Mouse (Mus musculus) forebrain, embryonic 14.5 days (tissue): Measurements from ENCODE around the gene Shoc2. TPM values are rescaled to one million over a fixed set of nuclear protein-coding genes. Genes with fewer than 3 reads are reported as not detected.

Source experiments
- ATAC-seq: fragments of 200-750 bp; cut with Nextera tagmentation; 2 replicates; pipeline ENCODE4 v1.8.0; 2017; ENCODE audit warnings: mild to moderate bottlenecking, moderate library complexity
- DNase-seq: peaks from one replicate; pipeline ENCODE4 v3.0.0-alpha.2; 2015; ENCODE audit warnings: low spot score
- H3K27ac ChIP-seq: fragments of 300-500 bp; sonication (generic); 2 replicates; pipeline ENCODE4 v1.5.1; 2014; ENCODE audit warnings: low read depth, mild to moderate bottlenecking, control low read depth, low read length, moderate library complexity
- H3K27me3 ChIP-seq: fragments of 300-500 bp; sonication (generic); replicated peaks from 2 replicates; pipeline ENCODE4 v1.6.1; 2014; ENCODE audit warnings: low read length, control low read depth, mixed read lengths; ENCODE audit not compliant: control insufficient read depth, insufficient read depth
- H3K36me3 ChIP-seq: fragments of 300-500 bp; sonication (generic); 2 replicates; pipeline ENCODE4 v1.6.1; 2014; ENCODE audit warnings: low read length, control low read depth; ENCODE audit not compliant: control insufficient read depth, insufficient read depth
- H3K4me1 ChIP-seq: fragments of 300-500 bp; sonication (generic); 2 replicates; pipeline ENCODE4 v1.6.1; 2014; ENCODE audit warnings: antibody characterized with exemption, low read length, control low read depth; ENCODE audit not compliant: control insufficient read depth, insufficient read depth
- H3K4me2 ChIP-seq: fragments of 300-500 bp; sonication (generic); 2 replicates; pipeline ENCODE4 v1.6.1; 2014; ENCODE audit warnings: mild to moderate bottlenecking, control low read depth, low read length
- H3K4me3 ChIP-seq: fragments of 300-500 bp; sonication (generic); 2 replicates; pipeline ENCODE4 v1.5.1; 2014; ENCODE audit warnings: low read depth, low read length, control low read depth
- H3K9ac ChIP-seq: fragments of 300-500 bp; sonication (generic); 2 replicates; pipeline ENCODE4 v1.6.1; 2014; ENCODE audit warnings: mild to moderate bottlenecking, low read length, control low read depth, moderate library complexity
- H3K9me3 ChIP-seq: fragments of 300-500 bp; sonication (generic); replicated peaks from 2 replicates; pipeline ENCODE4 v1.6.1; 2016; ENCODE audit warnings: low read length, control low read depth, mixed read lengths; ENCODE audit not compliant: control insufficient read depth
- WGBS: fragments of 180-500 bp; shearing (Covaris S2); extraction: QIAGEN DNeasy Blood & Tissue Kit; methylation state at CpG from one replicate; pipeline ENCODE4 v1.1.7; 2014; 5-methylcytosine and 5-hydroxymethylcytosine counted together
- polyA plus RNA-seq: library from polyadenylated mRNA; unstranded; fragments of >200 nt; fragmentation: Nextera tagmentation; extraction: Ambion mirVana; gene quantifications from 2 replicates; pipeline ENCODE4 v1.2.1, GENCODE M21; 2014

Shoc2 gene
- polyA plus RNA-seq, 1 experiment from 2014 or later, result 49.6 TPM

- Histone ChIP-seq H3K27ac (no peak overlapping the region), H3K9ac (no peak overlapping the region), H3K4me1 (no peaks in the 10 kb centered on the region), H3K36me3 (peaks cover 26% of the 10 kb centered on the region), H3K27me3 (no peaks in the 10 kb centered on the region), H3K4me2 (no peak overlapping the region), H3K9me3 (no peaks in the 10 kb centered on the region), H3K4me3 (no peak overlapping the region)
- ATAC-seq, result peak; percentile 76; the same call in 1 of the 2 replicates
- DNase-seq, result peak; percentile 52
- 34% methylated on average over 6 of the region's 6 CpGs for WGBS
Observed at GRCm38 (mm10) chr19:54035100-54035499, 91.0 kb downstream of the Shoc2 start.

GRCm38 (mm10) chr19:54039441-54039840, 95.3 kb downstream of the Shoc2 start:
- no peak overlapping the region for H3K27ac ChIP-seq
- DNase-seq, result no peak
- no peaks in the 10 kb centered on the region for H3K9me3 ChIP-seq
- H3K27me3 ChIP-seq, result no peaks in the 10 kb centered on the region
- H3K36me3 ChIP-seq, result peaks cover 6% of the 10 kb centered on the region
- H3K4me2 ChIP-seq, result no peak overlapping the region
- WGBS, result 75% methylated on average over 7 of the region's 7 CpGs
- H3K4me1 ChIP-seq, result no peaks in the 10 kb centered on the region
- no peak overlapping the region for H3K4me3 ChIP-seq
- no peak overlapping the region for H3K9ac ChIP-seq
- no peak for ATAC-seq

GRCm38 (mm10) chr19:54040356-54041028, 96.4 kb downstream of the Shoc2 start:
- WGBS, result 64% methylated on average over 4 of the region's 4 CpGs
- no peak overlapping the region for H3K9ac ChIP-seq
- no peaks in the 10 kb centered on the region for H3K9me3 ChIP-seq
- no peaks in the 10 kb centered on the region; the same call in 1 of the 2 replicates for H3K4me1 ChIP-seq
- ATAC-seq (no peak), DNase-seq (no peak)
- no peak overlapping the region for H3K27ac ChIP-seq
- peaks cover 4% of the 10 kb centered on the region; the same call in 1 of the 2 replicates for H3K27me3 ChIP-seq
- H3K36me3 ChIP-seq, result peaks cover 4% of the 10 kb centered on the region; the same call in 1 of the 2 replicates
- H3K4me2 ChIP-seq, result no peak overlapping the region
- no peak overlapping the region for H3K4me3 ChIP-seq

- Histone ChIP-seq H3K4me1 (peaks cover 2% of the 10 kb centered on the region), H3K27ac (no peak overlapping the region), H3K27me3 (peaks cover 9% of the 10 kb centered on the region), H3K9ac (no peak overlapping the region), H3K36me3 (peaks cover 4% of the 10 kb centered on the region; the same call in 1 of the 2 replicates), H3K4me2 (no peak overlapping the region), H3K9me3 (no peaks in the 10 kb centered on the region), H3K4me3 (no peak overlapping the region)
- ATAC-seq (no peak), DNase-seq (no peak)
- WGBS, result 43% methylated on average over 5 of the region's 5 CpGs
Observed at GRCm38 (mm10) chr19:54041029-54041367, 96.9 kb downstream of the Shoc2 start.

- Histone ChIP-seq H3K36me3 (no peaks in the 10 kb centered on the region), H3K4me1 (peaks cover 8% of the 10 kb centered on the region), H3K9ac (peak within 1 kb of the TSS; percentile 69), H3K9me3 (no peaks in the 10 kb centered on the region), H3K4me3 (peak within 1 kb of the TSS; percentile 46), H3K27me3 (peaks cover 37% of the 10 kb centered on the region), H3K4me2 (peak within 1 kb of the TSS; percentile 100), H3K27ac (no peak within 1 kb of the TSS; the same call in 1 of the 2 replicates)
- ATAC-seq, result no peak
- no peak for DNase-seq
- 74% methylated on average over 5 of the region's 5 CpGs for WGBS
Observed at GRCm38 (mm10) chr19:54043851-54044250, 99.7 kb downstream of the Shoc2 start, which contains the start of gene Adra2a. Adra2a (plus strand) TSS chr19:54044151.

- Histone ChIP-seq H3K4me1 (peaks cover 8% of the 10 kb centered on the region), H3K36me3 (no peaks in the 10 kb centered on the region), H3K4me2 (peak overlapping the region; percentile 100), H3K9me3 (no peaks in the 10 kb centered on the region), H3K27ac (no peak overlapping the region; the same call in 1 of the 2 replicates), H3K9ac (peak overlapping the region; percentile 69), H3K4me3 (peak overlapping the region; percentile 46), H3K27me3 (peaks cover 44% of the 10 kb centered on the region)
- peak; percentile 94 for DNase-seq
- peak; percentile 88 for ATAC-seq
- WGBS, result under 1% methylated on average over 59 of the region's 59 CpGs
Observed at GRCm38 (mm10) chr19:54044507-54045371, 100.6 kb downstream of the Shoc2 start.

- Histone ChIP-seq H3K36me3 (no peaks in the 10 kb centered on the region), H3K9me3 (no peaks in the 10 kb centered on the region), H3K4me3 (peak overlapping the region; percentile 46), H3K9ac (peak overlapping the region; percentile 69), H3K4me2 (peak overlapping the region; percentile 100), H3K4me1 (peaks cover 8% of the 10 kb centered on the region), H3K27ac (no peak overlapping the region), H3K27me3 (peaks cover 49% of the 10 kb centered on the region)
- WGBS, result 1% methylated on average over 29 of the region's 29 CpGs
- ATAC-seq (peak; percentile 21), DNase-seq (peak; percentile 25)
Observed at GRCm38 (mm10) chr19:54045412-54045811, 101.3 kb downstream of the Shoc2 start.

GRCm38 (mm10) chr19:54045931-54046683, 102.0 kb downstream of the Shoc2 start:
- Histone ChIP-seq H3K4me2 (peak overlapping the region; percentile 100), H3K9me3 (no peaks in the 10 kb centered on the region), H3K36me3 (no peaks in the 10 kb centered on the region), H3K27ac (no peak overlapping the region), H3K27me3 (peaks cover 49% of the 10 kb centered on the region), H3K4me1 (peaks cover 8% of the 10 kb centered on the region), H3K4me3 (peak overlapping the region; percentile 46), H3K9ac (peak overlapping the region; percentile 49)
- DNase-seq (peak; percentile 36), ATAC-seq (no peak)
- 2% methylated on average over 49 of the region's 55 CpGs for WGBS
